Mouse (Mus musculus): ENCODE data around the gene H2-D1. TPM values are rescaled to one million over a fixed set of nuclear protein-coding genes. Genes with fewer than 3 reads are reported as not detected.
"Not testable (repeated sequence)": the region's sequence is repeated elsewhere in the genome, so short reads cannot be mapped to it uniquely, and the experiment has no call there.

H2-D1 gene
- total and polyA plus RNA-seq, 3 experiments, result 105 to 286 (median 131) TPM

DNA sequence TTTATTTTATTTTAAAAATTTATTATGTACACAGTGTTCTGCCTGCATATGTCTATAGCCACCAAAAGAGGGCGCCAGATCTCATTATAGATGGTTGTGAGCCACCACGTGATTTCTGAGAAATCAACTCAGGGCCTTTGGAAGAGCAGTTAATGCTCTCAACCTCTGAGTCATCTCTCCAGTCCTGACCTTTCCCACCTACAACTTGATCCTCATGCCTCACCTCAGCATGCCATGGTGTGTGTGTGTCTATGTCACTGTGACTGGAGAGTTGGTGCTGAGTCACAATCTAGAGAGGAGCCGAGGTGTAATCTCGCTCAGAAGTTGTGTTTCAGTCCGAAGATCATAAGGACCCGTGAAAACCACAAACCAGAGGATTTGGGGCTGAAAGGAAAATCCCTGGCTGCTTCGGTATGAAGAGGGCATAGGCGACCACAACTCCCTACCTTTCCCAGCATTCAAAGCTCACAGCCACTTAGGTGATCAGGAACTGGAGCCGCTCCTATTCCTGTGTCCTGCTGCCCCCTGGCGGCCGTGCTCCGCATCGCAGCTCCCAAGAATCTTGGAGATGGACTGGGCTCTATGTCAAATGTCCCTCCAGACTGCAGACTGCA lies 39.2 kb downstream of the H2-D1 start:
- H3K27me3 ChIP-seq (ENCODE audit: control insufficient read depth, insufficient read depth, low read length), result no peaks in the 10 kb centered on the region
- no peaks in the 10 kb centered on the region for H3K36me3 ChIP-seq (ENCODE audit: control insufficient read depth, insufficient read depth, low read length)
- peak; percentile 87 to 97 for DNase-seq
- intact Hi-C loops (cut with DNase I), result loop anchor here (1.0 kb wide), 3 partner anchors 43 to 1336 kb away; no protein-coding TSS in a partner anchor
- no peak overlapping the region for H3K9ac ChIP-seq (ENCODE audit: low read depth, low read length)
- TF ChIP-seq EP300 (IDR thresholded peaks at IDR 0.05; ENCODE audit: insufficient read depth, low read depth, low read length) (0 out of 2 replicates have a peak, but pooled peaks have one; percentile 4), POLR2A (IDR thresholded peaks at IDR 0.05; ENCODE audit: insufficient read depth, low read depth, low read length) (no peak), CTCF (IDR thresholded peaks at IDR 0.05) (peak; percentile 78)
- WGBS, result 24% methylated on average over 13 of the region's 13 CpGs
- no peak overlapping the region for H3K4me3 ChIP-seq
- no peaks in the 10 kb centered on the region for H3K79me2 ChIP-seq (replicated peaks; ENCODE audit: control insufficient read depth, insufficient read depth, low read length)
- H3K27ac ChIP-seq, result no peak overlapping the region
- H3K4me1 ChIP-seq (ENCODE audit: control insufficient read depth, insufficient read depth, low read length), result peaks cover 1% of the 10 kb centered on the region; the same call in 1 of the 2 replicates

DNA sequence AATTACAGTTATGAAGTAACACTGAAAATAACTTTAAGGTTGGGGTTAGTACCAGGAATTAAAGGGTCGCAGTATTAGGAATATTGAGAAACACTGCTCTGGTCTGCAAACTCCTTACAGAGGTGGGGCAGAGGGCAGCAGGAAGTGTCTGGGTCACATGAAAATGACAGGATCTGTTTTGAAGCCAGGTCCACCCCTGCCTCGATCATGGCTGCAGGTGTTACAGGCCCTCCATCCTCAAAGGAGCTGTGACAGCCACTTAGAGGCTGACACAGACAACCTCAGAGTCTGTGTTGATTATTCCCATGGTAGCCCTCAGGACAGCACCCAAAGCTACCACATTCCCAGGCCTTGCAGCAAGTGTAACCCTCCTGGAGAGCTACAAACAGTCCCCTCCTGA lies 40.7 kb downstream of the H2-D1 start:
- H3K79me2 ChIP-seq (replicated peaks; ENCODE audit: control insufficient read depth, insufficient read depth, low read length), result no peaks in the 10 kb centered on the region
- no peak for TF ChIP-seq POLR2A (IDR thresholded peaks at IDR 0.05; ENCODE audit: insufficient read depth, low read depth, low read length)
- TF ChIP-seq CTCF (IDR thresholded peaks at IDR 0.05), result no peak
- no peak overlapping the region for H3K9ac ChIP-seq (ENCODE audit: low read depth, low read length)
- no peak overlapping the region for H3K4me3 ChIP-seq
- peaks cover 1% of the 10 kb centered on the region; the same call in 1 of the 2 replicates for H3K4me1 ChIP-seq (ENCODE audit: control insufficient read depth, insufficient read depth, low read length)
- 65% methylated on average over 2 of the region's 2 CpGs for WGBS
- no peaks in the 10 kb centered on the region for H3K36me3 ChIP-seq (ENCODE audit: control insufficient read depth, insufficient read depth, low read length)
- intact Hi-C loops (cut with DNase I), result no loop called here
- H3K27ac ChIP-seq, result no peak overlapping the region
- no peak for DNase-seq
- H3K27me3 ChIP-seq (ENCODE audit: control insufficient read depth, insufficient read depth, low read length), result no peaks in the 10 kb centered on the region

DNA sequence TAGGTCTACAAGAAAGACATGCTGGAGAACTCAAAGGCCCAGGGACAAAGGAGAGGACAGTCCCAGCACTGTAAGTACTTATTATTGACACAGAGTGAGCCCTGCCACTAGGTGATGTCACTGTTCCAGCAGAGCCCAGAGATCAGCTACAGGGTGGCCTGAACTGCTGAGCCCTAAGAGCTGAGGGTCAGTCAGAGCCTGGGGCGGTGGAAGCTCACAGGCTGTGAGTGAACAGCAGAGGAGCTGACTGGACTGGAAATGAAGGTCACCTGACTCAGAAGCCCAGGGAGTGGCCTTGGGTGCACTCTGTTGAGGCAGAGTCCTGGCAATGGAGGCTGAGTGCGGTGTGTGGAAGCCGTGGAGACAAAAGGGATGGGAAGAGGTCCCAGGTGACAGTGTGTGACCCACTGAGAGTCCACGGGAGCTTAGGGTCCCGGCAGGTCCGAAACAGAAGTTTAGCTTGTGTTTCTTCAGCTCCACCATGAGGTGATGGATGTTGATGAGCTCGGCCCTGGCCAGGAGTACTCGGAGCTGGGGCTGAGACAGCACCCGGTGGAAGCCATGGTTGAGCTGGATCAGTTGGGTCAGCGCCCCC lies 41.3 kb downstream of the H2-D1 start:
- Histone ChIP-seq H3K27ac (no peak overlapping the region), H3K4me3 (no peak overlapping the region), H3K4me1 (ENCODE audit: control insufficient read depth, insufficient read depth, low read length) (peaks cover 1% of the 10 kb centered on the region; the same call in 1 of the 2 replicates), H3K79me2 (replicated peaks; ENCODE audit: control insufficient read depth, insufficient read depth, low read length) (no peaks in the 10 kb centered on the region), H3K27me3 (ENCODE audit: control insufficient read depth, insufficient read depth, low read length) (no peaks in the 10 kb centered on the region), H3K36me3 (ENCODE audit: control insufficient read depth, insufficient read depth, low read length) (no peaks in the 10 kb centered on the region), H3K9ac (ENCODE audit: low read depth, low read length) (no peak overlapping the region)
- 85% methylated on average over 10 of the region's 10 CpGs for WGBS
- TF ChIP-seq CTCF (IDR thresholded peaks at IDR 0.05) (no peak), POLR2A (IDR thresholded peaks at IDR 0.05; ENCODE audit: insufficient read depth, low read depth, low read length) (no peak)
- no peak for DNase-seq
- intact Hi-C loops (cut with DNase I), result no loop called here

DNA sequence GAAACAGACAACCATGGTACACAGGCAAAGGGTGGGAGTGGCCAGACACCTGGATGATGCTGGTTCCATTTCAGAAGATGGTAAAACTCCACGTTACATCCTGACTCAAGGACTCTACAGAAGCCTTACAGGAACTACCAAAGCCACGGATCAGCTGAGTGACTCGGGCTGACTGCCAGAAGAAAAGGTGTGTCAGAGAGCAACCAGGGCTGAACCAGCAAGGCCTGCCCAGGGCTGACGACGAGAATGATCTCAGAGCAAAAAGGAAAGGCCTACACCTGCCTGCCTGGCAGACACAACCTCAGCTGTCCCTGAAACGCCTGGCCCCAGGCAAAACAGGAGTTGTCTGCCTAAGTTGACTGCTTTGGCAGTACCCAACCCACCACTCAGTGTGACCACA lies 41.9 kb downstream of the H2-D1 start:
- no peak overlapping the region for H3K9ac ChIP-seq (ENCODE audit: low read depth, low read length)
- TF ChIP-seq EP300 (IDR thresholded peaks at IDR 0.05; ENCODE audit: insufficient read depth, low read depth, low read length), result no peak
- TF ChIP-seq POLR2A (IDR thresholded peaks at IDR 0.05; ENCODE audit: insufficient read depth, low read depth, low read length), result no peak
- TF ChIP-seq CTCF (IDR thresholded peaks at IDR 0.05), result no peak
- H3K27ac ChIP-seq, result no peak overlapping the region
- peaks cover 1% of the 10 kb centered on the region; the same call in 1 of the 2 replicates for H3K4me1 ChIP-seq (ENCODE audit: control insufficient read depth, insufficient read depth, low read length)
- intact Hi-C loops (cut with DNase I), result no loop called here
- no peaks in the 10 kb centered on the region for H3K27me3 ChIP-seq (ENCODE audit: control insufficient read depth, insufficient read depth, low read length)
- no peak overlapping the region for H3K4me3 ChIP-seq
- 45% methylated on average over 6 of the region's 6 CpGs for WGBS
- no peaks in the 10 kb centered on the region for H3K36me3 ChIP-seq (ENCODE audit: control insufficient read depth, insufficient read depth, low read length)
- DNase-seq, result no peak
- H3K79me2 ChIP-seq (replicated peaks; ENCODE audit: control insufficient read depth, insufficient read depth, low read length), result no peaks in the 10 kb centered on the region

GRCm38 (mm10) chr17:35304921-35305320 lies 42.4 kb downstream of the H2-D1 start:
- H3K79me2 ChIP-seq (replicated peaks; ENCODE audit: control insufficient read depth, insufficient read depth, low read length); DNase-seq; H3K4me1 ChIP-seq (ENCODE audit: control insufficient read depth, insufficient read depth, low read length); intact Hi-C loops (cut with DNase I); H3K36me3 ChIP-seq (ENCODE audit: control insufficient read depth, insufficient read depth, low read length); H3K27me3 ChIP-seq (ENCODE audit: control insufficient read depth, insufficient read depth, low read length); H3K4me3 ChIP-seq; H3K27ac ChIP-seq; H3K9ac ChIP-seq (ENCODE audit: low read depth, low read length): not testable (repeated sequence)
- 73% methylated on average over 8 of the region's 8 CpGs for WGBS

Small RNAs within 50 kb of the gene (microRNA-seq; reads per million reads assigned to microRNA genes)
- gene Mir6975 (0 to 2.3 reads per million in 2 experiments), gene Mir8094 (0 reads per million in 2 experiments)

Other genes starting within 250 kb of the H2-D1 start
Only the 30 nearest of the 35 such genes appear.
- gene Ddah2, start 203.7 kb upstream of the H2-D1 start, total RNA-seq (2021), result 10 to 100 TPM; 20.0 to 20.5 TPM
- 31.4 and 40.8 TPM in 2 replicates for gene Ddah2, start 203.7 kb upstream of the H2-D1 start, polyA plus RNA-seq (2012; rRNA removed)
- under 1 TPM; 0.34 to 0.55 TPM for gene Ly6g6c, start 197.3 kb upstream of the H2-D1 start, total RNA-seq (2021)
- 0.23 and 0.64 TPM in 2 replicates for gene Ly6g6c, start 197.3 kb upstream of the H2-D1 start, polyA plus RNA-seq (2012; rRNA removed)
- gene Mpig6b, start 196.5 kb upstream of the H2-D1 start, total RNA-seq (2021), result 1 to 10 TPM in 1 of 2 experiments, under 1 TPM in 1; 0.31 to 2.4 TPM
- 0.32 and 1.4 TPM in 2 replicates for gene Mpig6b, start 196.5 kb upstream of the H2-D1 start, polyA plus RNA-seq (2012; rRNA removed)
- not detected for gene Ly6g6e, start 185.8 kb upstream of the H2-D1 start, total RNA-seq (2021)
- 0.41 TPM in 1 of 2 replicates, not detected in the other for gene Ly6g6e, start 185.8 kb upstream of the H2-D1 start, polyA plus RNA-seq (2012; rRNA removed)
- gene Ly6g6d, start 184.7 kb upstream of the H2-D1 start, total RNA-seq (2021), result under 1 TPM in 1 of 2 experiments, not detected in 1; 0.61 TPM
- 1.3 and 1.6 TPM in 2 replicates for gene Ly6g6d, start 184.7 kb upstream of the H2-D1 start, polyA plus RNA-seq (2012; rRNA removed)
- gene Ly6g6f, start 177.1 kb upstream of the H2-D1 start, total RNA-seq (2021), result not detected
- 0.27 TPM in 1 of 2 replicates, not detected in the other for gene Ly6g6f, start 177.1 kb upstream of the H2-D1 start, polyA plus RNA-seq (2012; rRNA removed)
- 10 to 100 TPM; 53.2 to 62.5 TPM for gene Abhd16a, start 173.5 kb upstream of the H2-D1 start, total RNA-seq (2021)
- 95.7 and 98.2 TPM in 2 replicates for gene Abhd16a, start 173.5 kb upstream of the H2-D1 start, polyA plus RNA-seq (2012; rRNA removed)
- gene Ly6g5c, start 154.5 kb upstream of the H2-D1 start, total RNA-seq (2021), result not detected
- gene Ly6g5c, start 154.5 kb upstream of the H2-D1 start, polyA plus RNA-seq (2012; rRNA removed), result not detected in 2 replicates
- gene Ly6g5b, start 147.3 kb upstream of the H2-D1 start, total RNA-seq (2021), result under 1 TPM in 1 of 2 experiments, not detected in 1; 0.36 TPM
- gene Ly6g5b, start 147.3 kb upstream of the H2-D1 start, polyA plus RNA-seq (2012; rRNA removed), result 0.23 and 0.35 TPM in 2 replicates
- gene Gpank1, start 141.3 kb upstream of the H2-D1 start, total RNA-seq (2021), result 1 to 10 TPM; 6.8 to 8.5 TPM
- 9.5 TPM in 2 replicates for gene Gpank1, start 141.3 kb upstream of the H2-D1 start, polyA plus RNA-seq (2012; rRNA removed)
- gene Csnk2b, start 140.7 kb upstream of the H2-D1 start, total RNA-seq (2021), result 100 to 1,000 TPM; 149 to 170 TPM
- gene Csnk2b, start 140.7 kb upstream of the H2-D1 start, polyA plus RNA-seq (2012; rRNA removed), result 297 and 301 TPM in 2 replicates
- gene D17H6S53E, start 136.4 kb upstream of the H2-D1 start, total RNA-seq (2021), result 10 to 100 TPM; 30.2 to 31.3 TPM
- gene D17H6S53E, start 136.4 kb upstream of the H2-D1 start, polyA plus RNA-seq (2012; rRNA removed), result 7.7 and 11.8 TPM in 2 replicates
- gene Apom, start 130.7 kb upstream of the H2-D1 start, total RNA-seq (2021), result not detected
- gene Apom, start 130.7 kb upstream of the H2-D1 start, polyA plus RNA-seq (2012; rRNA removed), result not detected in 2 replicates
- gene Bag6, start 127.6 kb upstream of the H2-D1 start, total RNA-seq (2021), result 100 to 1,000 TPM; 216 to 252 TPM
- gene Bag6, start 127.6 kb upstream of the H2-D1 start, polyA plus RNA-seq (2012; rRNA removed), result 140 and 150 TPM in 2 replicates
- 100 to 1,000 TPM; 132 to 139 TPM for gene Prrc2a, start 97.8 kb upstream of the H2-D1 start, total RNA-seq (2021)
- 183 and 197 TPM in 2 replicates for gene Prrc2a, start 97.8 kb upstream of the H2-D1 start, polyA plus RNA-seq (2012; rRNA removed)
- gene Aif1, start 86.7 kb upstream of the H2-D1 start, total RNA-seq (2021), result 1 to 10 TPM; 2.9 to 3.9 TPM
- 1.5 and 2.0 TPM in 2 replicates for gene Aif1, start 86.7 kb upstream of the H2-D1 start, polyA plus RNA-seq (2012; rRNA removed)
- gene Lst1, start 74.3 kb upstream of the H2-D1 start, total RNA-seq (2021), result 1 to 10 TPM; 4.1 to 4.5 TPM
- 7.2 and 11.3 TPM in 2 replicates for gene Lst1, start 74.3 kb upstream of the H2-D1 start, polyA plus RNA-seq (2012; rRNA removed)
- 1 to 10 TPM; 1.3 TPM for gene Ltb, start 68.3 kb upstream of the H2-D1 start, total RNA-seq (2021)
- gene Ltb, start 68.3 kb upstream of the H2-D1 start, polyA plus RNA-seq (2012; rRNA removed), result 2.0 and 5.2 TPM in 2 replicates
- gene Tnf, start 60.7 kb upstream of the H2-D1 start, total RNA-seq (2021), result under 1 TPM in 1 of 2 experiments, not detected in 1; 0.34 TPM
- gene Tnf, start 60.7 kb upstream of the H2-D1 start, polyA plus RNA-seq (2012; rRNA removed), result 0.38 and 0.80 TPM in 2 replicates
- under 1 TPM in 1 of 2 experiments, not detected in 1; 0.23 TPM for gene Lta, start 57.4 kb upstream of the H2-D1 start, total RNA-seq (2021)
- 0.12 TPM in 1 of 2 replicates, not detected in the other for gene Lta, start 57.4 kb upstream of the H2-D1 start, polyA plus RNA-seq (2012; rRNA removed)
- not detected for gene Gm16181, start 41.9 kb upstream of the H2-D1 start, total RNA-seq (2021)
- 2.1 and 3.2 TPM in 2 replicates for gene Gm16181, start 41.9 kb upstream of the H2-D1 start, polyA plus RNA-seq (2012; rRNA removed)
- 1 to 10 TPM; 3.0 to 3.2 TPM for gene Atp6v1g2, start 29.1 kb upstream of the H2-D1 start, total RNA-seq (2021)
- 6.4 and 10.1 TPM in 2 replicates for gene Atp6v1g2, start 29.1 kb upstream of the H2-D1 start, polyA plus RNA-seq (2012; rRNA removed)
- 1 to 10 TPM; 6.5 to 8.2 TPM for gene Nfkbil1, start 26.9 kb upstream of the H2-D1 start, total RNA-seq (2021)
- 3.9 and 5.0 TPM in 2 replicates for gene Nfkbil1, start 26.9 kb upstream of the H2-D1 start, polyA plus RNA-seq (2012; rRNA removed)
- gene Ddx39b, start 21.0 kb upstream of the H2-D1 start, total RNA-seq (2021), result 10 to 100 TPM; 82.3 to 83.4 TPM
- gene Ddx39b, start 21.0 kb upstream of the H2-D1 start, polyA plus RNA-seq (2012; rRNA removed), result 148 and 178 TPM in 2 replicates
- 1 to 10 TPM; 1.5 TPM for gene H2-Q1, start 57.7 kb downstream of the H2-D1 start, total RNA-seq (2021)
- gene H2-Q1, start 57.7 kb downstream of the H2-D1 start, polyA plus RNA-seq (2012; rRNA removed), result not detected in 2 replicates
- gene H2-Q2, start 79.5 kb downstream of the H2-D1 start, total RNA-seq (2021), result 1 to 10 TPM; 1.1 TPM
- 0.12 and 0.31 TPM in 2 replicates for gene H2-Q2, start 79.5 kb downstream of the H2-D1 start, polyA plus RNA-seq (2012; rRNA removed)
- gene H2-Q4, start 116.9 kb downstream of the H2-D1 start, total RNA-seq (2021), result 10 to 100 TPM; 12.2 to 18.8 TPM
- gene H2-Q4, start 116.9 kb downstream of the H2-D1 start, polyA plus RNA-seq (2012; rRNA removed), result 35.0 and 48.6 TPM in 2 replicates
- gene H2-Q6, start 162.1 kb downstream of the H2-D1 start, total RNA-seq (2021), result 1 to 10 TPM; 1.2 to 3.7 TPM
- gene H2-Q6, start 162.1 kb downstream of the H2-D1 start, polyA plus RNA-seq (2012; rRNA removed), result 21.4 and 40.3 TPM in 2 replicates
- gene H2-Q7, start 176.4 kb downstream of the H2-D1 start, total RNA-seq (2021), result 1 to 10 TPM; 1.1 to 1.9 TPM
- 33.2 and 78.2 TPM in 2 replicates for gene H2-Q7, start 176.4 kb downstream of the H2-D1 start, polyA plus RNA-seq (2012; rRNA removed)
- gene H2-Q10, start 207.4 kb downstream of the H2-D1 start, total RNA-seq (2021), result under 1 TPM; 0.34 to 0.37 TPM
- 4.2 and 7.0 TPM in 2 replicates for gene H2-Q10, start 207.4 kb downstream of the H2-D1 start, polyA plus RNA-seq (2012; rRNA removed)